25 mouse cellular contexts compared by ENCODE assay signal in the genomic region with DNA sequence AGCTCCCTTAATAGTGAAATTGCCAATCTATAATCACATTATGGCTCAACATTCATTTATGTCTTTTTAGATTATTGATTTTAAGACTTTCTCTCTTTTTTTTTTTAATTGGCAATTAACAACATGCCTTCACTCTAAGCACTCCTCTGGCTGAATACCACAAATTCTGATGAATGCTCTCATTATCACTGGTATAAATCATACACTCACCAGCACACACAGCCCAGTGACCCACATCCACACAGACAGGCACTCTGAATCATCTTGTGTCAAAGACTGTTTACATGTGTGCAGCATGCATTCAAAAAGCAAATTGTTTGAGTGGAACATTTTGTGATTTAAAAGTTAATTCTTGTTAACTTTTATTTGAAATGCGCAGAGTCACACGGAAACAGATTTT.
"Had no signal": no experiment of that assay in that cellular context is flagged by ENCODE, and none has a peak within 500 bp of the region (broad histone marks: within the 10 kb centered on the region; RNA-seq: fewer than 3 reads in every experiment).

No protein-coding gene starts in this region.

- H3K4me3 ChIP-seq: heart, adult 2 months; heart, embryonic 13.5 days; heart, embryonic 15.5 days; hindbrain, embryonic 13.5 days; hindbrain, embryonic 15.5 days; layer of hippocampus, adult 2 months; left cerebral cortex, adult 2 months; limb, embryonic 10.5 days; limb, embryonic 12.5 days; liver, embryonic 13.5 days had no signal

- H3K27me3 ChIP-seq: heart, embryonic 13.5 days; heart, embryonic 15.5 days; hindbrain, embryonic 13.5 days; hindbrain, embryonic 15.5 days; limb, embryonic 12.5 days; liver, embryonic 13.5 days had no signal

- H3K4me1 ChIP-seq: heart, embryonic 13.5 days; heart, embryonic 15.5 days; hindbrain, embryonic 13.5 days; hindbrain, embryonic 15.5 days; limb, embryonic 10.5 days; limb, embryonic 12.5 days; liver, embryonic 13.5 days had no signal

- H3K36me3 ChIP-seq: heart, embryonic 13.5 days; heart, embryonic 15.5 days; hindbrain, embryonic 13.5 days; hindbrain, embryonic 15.5 days; limb, embryonic 10.5 days; limb, embryonic 12.5 days; liver, embryonic 13.5 days had no signal

- H3K27ac ChIP-seq: heart, adult 2 months; heart, embryonic 13.5 days; heart, embryonic 15.5 days; hindbrain, embryonic 13.5 days; hindbrain, embryonic 15.5 days; hindbrain, postnatal 0 days; layer of hippocampus, adult 2 months; left cerebral cortex, adult 2 months; limb, embryonic 10.5 days; limb, embryonic 12.5 days; liver, embryonic 13.5 days had no signal

- ATAC-seq: hindbrain, postnatal 0 days; intestine, embryonic 16.5 days had no signal

- H3K9ac ChIP-seq: heart, embryonic 13.5 days; heart, embryonic 15.5 days; hindbrain, embryonic 13.5 days; hindbrain, embryonic 15.5 days; limb, embryonic 12.5 days; liver, embryonic 13.5 days had no signal

- H3K4me2 ChIP-seq: heart, embryonic 11.5 days; heart, embryonic 13.5 days; heart, embryonic 15.5 days; hindbrain, embryonic 13.5 days; hindbrain, embryonic 15.5 days; limb, embryonic 12.5 days; liver, embryonic 11.5 days; liver, embryonic 13.5 days had no signal

- DNase-seq: gastrocnemius, postnatal 14 days; gastrocnemius, postnatal 36 days; heart, adult 11 months; heart, adult 2 months; heart, postnatal 14 days; heart, postnatal 36 days; kidney, adult 11 months; kidney, adult 8-10 months; kidney, postnatal 10 days; kidney, postnatal 25 days; kidney, postnatal 4 days; liver; liver, embryonic 13.5 days had no signal

- H3K9me3 ChIP-seq: heart, embryonic 13.5 days; heart, embryonic 15.5 days; hindbrain, embryonic 13.5 days; hindbrain, embryonic 15.5 days; limb, embryonic 10.5 days; limb, embryonic 12.5 days; liver, embryonic 13.5 days had no signal
